Mouse (Mus musculus): ENCODE measurements at regions not wholly inside any gene's neighbourhood (a gene's known extent, or its start where the extent isn't known, plus 50 kb on each side); places are given as distances from the start of the nearest gene placed in this dataset.
"Not testable (repeated sequence)": the region's sequence is repeated elsewhere in the genome, so short reads cannot be mapped to it uniquely, and the experiment has no call there.

DNA sequence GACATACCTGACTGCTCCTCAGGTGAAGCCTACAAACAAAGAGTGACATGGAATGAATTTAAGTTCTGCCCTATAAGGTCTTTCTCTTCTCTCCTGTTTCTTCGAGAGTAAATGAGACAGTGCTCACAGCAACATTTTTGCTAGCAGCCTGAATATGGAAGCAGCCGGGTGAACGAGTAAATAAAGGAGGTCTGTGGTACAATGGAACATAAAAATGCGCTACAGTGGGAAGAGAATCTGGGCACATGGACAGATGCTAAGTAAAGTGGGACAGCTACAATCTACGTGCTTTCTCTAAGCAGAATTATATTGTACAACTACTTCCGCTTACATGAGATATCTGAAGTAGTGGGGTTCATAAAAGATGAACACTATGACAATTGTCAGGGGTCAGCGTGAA lies 225.2 kb downstream of the Utp18 start:
- ATAC-seq (ENCODE audit: insufficient read depth, low FRiP score, low TSS enrichment) (no peak), DNase-seq (ENCODE audit: low spot score) (no peak)
- no peaks in the 10 kb centered on the region for H3K4me1 ChIP-seq (ENCODE audit: control insufficient read depth, insufficient read depth, low read length)
- no peaks in the 10 kb centered on the region for H3K27me3 ChIP-seq (ENCODE audit: control insufficient read depth, insufficient read depth, low read length)
- no peak overlapping the region for H3K27ac ChIP-seq (ENCODE audit: low read depth, low read length)
- WGBS = 94% methylated on average over 7 of the region's 7 CpGs
- H3K36me3 ChIP-seq (ENCODE audit: control insufficient read depth, insufficient read depth, low read length) = no peaks in the 10 kb centered on the region
- no peaks in the 10 kb centered on the region for H3K9me3 ChIP-seq (ENCODE audit: control insufficient read depth, low read length)
- H3K9ac ChIP-seq (ENCODE audit: low read length) = no peak overlapping the region
- no peak overlapping the region for H3K4me2 ChIP-seq (ENCODE audit: low read depth)
- H3K4me3 ChIP-seq (ENCODE audit: low read depth, low read length) = no peak overlapping the region

DNA sequence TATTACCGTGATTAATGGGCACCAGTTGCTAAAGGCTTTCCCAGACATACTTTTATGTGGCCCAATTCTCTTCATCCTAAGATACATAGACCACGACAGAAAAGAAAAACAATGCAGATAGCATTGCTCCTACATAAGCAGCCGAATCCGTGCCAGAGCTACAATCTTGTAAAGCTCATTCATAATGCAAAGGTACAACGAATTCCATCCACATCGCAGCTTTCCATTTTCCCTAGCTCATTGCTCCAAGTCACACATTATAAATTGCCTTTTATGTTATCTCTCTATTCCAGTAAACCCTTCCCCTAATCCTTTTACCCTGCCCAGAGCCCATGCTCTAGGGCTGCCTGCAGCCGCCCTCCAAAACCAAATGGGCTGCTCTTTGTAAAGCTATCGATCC lies 226.8 kb downstream of the Utp18 start:
- Histone ChIP-seq H3K27ac (ENCODE audit: low read depth, low read length) (no peak overlapping the region), H3K4me1 (ENCODE audit: control insufficient read depth, insufficient read depth, low read length) (no peaks in the 10 kb centered on the region), H3K9ac (ENCODE audit: low read length) (no peak overlapping the region), H3K36me3 (ENCODE audit: control insufficient read depth, insufficient read depth, low read length) (no peaks in the 10 kb centered on the region), H3K27me3 (ENCODE audit: control insufficient read depth, insufficient read depth, low read length) (no peaks in the 10 kb centered on the region), H3K9me3 (ENCODE audit: control insufficient read depth, low read length) (no peaks in the 10 kb centered on the region), H3K4me2 (ENCODE audit: low read depth) (no peak overlapping the region), H3K4me3 (ENCODE audit: low read depth, low read length) (no peak overlapping the region)
- WGBS = 80% methylated on average over 8 of the region's 8 CpGs
- ATAC-seq (ENCODE audit: insufficient read depth, low FRiP score, low TSS enrichment) (no peak), DNase-seq (ENCODE audit: low spot score) (no peak)

DNA sequence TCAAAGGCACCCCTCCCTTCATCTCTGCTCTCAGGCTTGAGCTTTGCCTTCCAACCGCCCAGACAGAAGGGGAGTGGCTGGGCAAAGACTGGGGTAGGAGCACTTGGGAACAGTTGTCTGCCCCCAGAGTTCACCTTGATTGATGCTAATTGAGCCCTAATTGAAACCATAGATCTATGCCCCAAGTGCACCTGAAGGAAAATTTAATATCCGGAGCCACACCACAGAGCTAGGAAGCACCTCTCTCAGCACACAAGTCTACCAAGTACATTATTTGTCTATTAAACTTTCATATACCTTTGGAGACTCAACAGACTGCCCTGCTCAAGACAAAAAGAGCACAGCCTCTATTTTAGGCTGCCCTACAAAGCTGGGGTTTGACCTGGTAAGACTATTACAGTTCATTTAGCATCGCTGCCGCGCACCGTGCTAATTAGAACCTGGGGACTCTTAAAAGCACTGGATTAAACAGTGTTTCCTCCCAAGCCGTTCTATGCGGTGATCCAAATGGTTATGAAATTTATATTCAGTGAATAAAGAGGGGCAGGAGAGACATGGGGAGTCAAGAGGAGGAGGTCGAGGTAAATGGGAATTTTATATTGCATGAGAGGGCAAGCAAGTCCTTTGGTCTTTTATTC lies 229.8 kb downstream of the Utp18 start:
- WGBS = 73% methylated on average over 9 of the region's 9 CpGs
- no peaks in the 10 kb centered on the region for H3K9me3 ChIP-seq (ENCODE audit: control insufficient read depth, low read length)
- no peaks in the 10 kb centered on the region for H3K36me3 ChIP-seq (ENCODE audit: control insufficient read depth, insufficient read depth, low read length)
- DNase-seq (ENCODE audit: low spot score) (no peak), ATAC-seq (ENCODE audit: insufficient read depth, low FRiP score, low TSS enrichment) (no peak)
- no peaks in the 10 kb centered on the region for H3K27me3 ChIP-seq (ENCODE audit: control insufficient read depth, insufficient read depth, low read length)
- no peak overlapping the region for H3K27ac ChIP-seq (ENCODE audit: low read depth, low read length)
- no peaks in the 10 kb centered on the region for H3K4me1 ChIP-seq (ENCODE audit: control insufficient read depth, insufficient read depth, low read length)
- H3K4me2 ChIP-seq (ENCODE audit: low read depth) = no peak overlapping the region
- H3K4me3 ChIP-seq (ENCODE audit: low read depth, low read length) = no peak overlapping the region
- H3K9ac ChIP-seq (ENCODE audit: low read length) = no peak overlapping the region

DNA sequence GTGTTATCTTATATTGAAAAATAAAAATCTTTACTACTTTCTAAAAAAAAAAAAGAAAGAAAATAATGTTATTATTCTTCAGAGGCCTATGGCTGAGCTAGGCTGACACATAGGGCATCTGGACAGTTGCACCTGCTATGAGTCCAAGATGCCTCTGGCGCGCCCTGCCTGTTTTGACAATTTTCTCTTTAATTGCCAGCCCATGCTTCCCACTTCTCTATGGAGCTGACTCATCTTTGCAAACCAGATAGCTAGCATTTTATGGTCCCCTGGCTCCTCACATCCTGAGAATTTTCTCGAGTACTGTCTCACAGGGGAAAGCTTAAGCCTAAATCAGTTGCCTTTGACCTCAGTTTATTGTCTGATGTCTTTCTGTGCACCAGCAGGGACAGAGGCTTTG lies 232.2 kb downstream of the Utp18 start:
- Histone ChIP-seq H3K9ac (ENCODE audit: low read length) (no peak overlapping the region), H3K4me2 (ENCODE audit: low read depth) (no peak overlapping the region), H3K27ac (ENCODE audit: low read depth, low read length) (no peak overlapping the region), H3K27me3 (ENCODE audit: control insufficient read depth, insufficient read depth, low read length) (no peaks in the 10 kb centered on the region), H3K4me3 (ENCODE audit: low read depth, low read length) (no peak overlapping the region), H3K36me3 (ENCODE audit: control insufficient read depth, insufficient read depth, low read length) (no peaks in the 10 kb centered on the region), H3K4me1 (ENCODE audit: control insufficient read depth, insufficient read depth, low read length) (no peaks in the 10 kb centered on the region), H3K9me3 (ENCODE audit: control insufficient read depth, low read length) (no peaks in the 10 kb centered on the region)
- no peak for DNase-seq (ENCODE audit: low spot score)
- ATAC-seq (ENCODE audit: insufficient read depth, low FRiP score, low TSS enrichment) = no peak
- WGBS = 80% methylated on average over 3 of the region's 3 CpGs

DNA sequence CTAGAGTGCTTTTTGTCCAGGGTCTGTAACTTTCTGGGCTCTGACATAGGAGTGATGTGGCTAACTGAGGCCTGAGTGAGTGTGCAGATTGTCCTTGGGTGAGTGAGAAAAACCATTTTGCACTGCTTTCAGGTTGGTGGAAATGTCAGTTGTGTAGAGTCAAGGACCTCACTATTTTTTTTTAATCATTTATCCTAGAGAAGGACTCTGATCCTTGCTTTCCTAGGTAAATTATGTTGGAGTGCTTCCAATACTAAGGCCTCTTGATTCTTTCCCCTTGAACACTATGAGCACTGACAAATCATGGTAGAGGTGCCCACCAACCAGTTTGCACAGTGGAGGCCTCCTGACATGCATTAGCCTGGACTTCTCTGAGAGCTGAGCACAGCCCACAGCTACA lies 233.6 kb downstream of the Utp18 start:
- H3K4me1 ChIP-seq (ENCODE audit: control insufficient read depth, insufficient read depth, low read length); H3K9ac ChIP-seq (ENCODE audit: low read length); H3K27ac ChIP-seq (ENCODE audit: low read depth, low read length); H3K9me3 ChIP-seq (ENCODE audit: control insufficient read depth, low read length); ATAC-seq (ENCODE audit: insufficient read depth, low FRiP score, low TSS enrichment); DNase-seq (ENCODE audit: low spot score); H3K4me2 ChIP-seq (ENCODE audit: low read depth); H3K27me3 ChIP-seq (ENCODE audit: control insufficient read depth, insufficient read depth, low read length); H3K4me3 ChIP-seq (ENCODE audit: low read depth, low read length); H3K36me3 ChIP-seq (ENCODE audit: control insufficient read depth, insufficient read depth, low read length): not testable (repeated sequence)

Measured in neural tube, embryonic 11.5 days (tissue).